In the genomic region with DNA sequence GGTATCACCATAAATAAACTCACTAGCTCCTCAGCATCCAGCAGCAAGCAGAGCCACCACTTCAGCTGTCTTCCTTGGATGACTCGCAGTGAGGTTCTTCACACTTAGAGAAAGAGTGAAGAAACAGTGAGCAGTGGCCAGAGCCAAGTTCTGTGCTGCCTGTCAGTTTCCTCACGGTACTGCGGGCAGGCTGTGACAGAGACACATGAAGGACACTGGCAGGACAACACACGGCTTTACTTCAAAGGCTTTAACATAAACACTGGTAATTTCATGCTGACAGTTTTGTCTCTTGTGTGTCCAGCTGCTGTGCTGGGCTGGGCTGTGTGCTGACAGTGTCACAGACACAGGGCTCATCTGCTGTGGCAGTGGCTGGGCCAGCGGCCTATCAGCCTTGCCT, we compare ENCODE assay signal across 19 mouse cellular contexts. TPM values are rescaled to one million over a fixed set of nuclear protein-coding genes. Genes with fewer than 3 reads are reported as not detected.
DNase-seq lines count a peak whose midpoint lies in the region; ATAC-seq lines count a peak whose summit lies in the region.
"Had no signal": no experiment of that assay in that cellular context is flagged by ENCODE, and none has a peak within 500 bp of the region (broad histone marks: within the 10 kb centered on the region; RNA-seq: fewer than 3 reads in every experiment).

No protein-coding gene starts in this region.

- peak; percentile 42; the same call in 1 of the 2 replicates for ATAC-seq in kidney, embryonic 16.5 days (ENCODE audit: low FRiP score, low TSS enrichment)
- peak; percentile 13; the same call in 1 of the 2 replicates for ATAC-seq in midbrain, embryonic 13.5 days
- ATAC-seq in midbrain, embryonic 16.5 days = no peak
- no peak for ATAC-seq in CD4-positive, CD25-positive, alpha-beta regulatory T cell, adult 4 months
- ATAC-seq: forebrain, embryonic 16.5 days had no signal

- H3K9me3 ChIP-seq in kidney, embryonic 16.5 days (ENCODE audit: low read length) = no peaks in the 10 kb centered on the region
- H3K9me3 ChIP-seq in midbrain, embryonic 13.5 days = no peaks in the 10 kb centered on the region
- no peaks in the 10 kb centered on the region for H3K9me3 ChIP-seq in midbrain, embryonic 16.5 days (replicated peaks; ENCODE audit: control insufficient read depth, low read length, poor library complexity, severe bottlenecking)
- H3K9me3 ChIP-seq: heart, embryonic 15.5 days; hindbrain, embryonic 10.5 days; limb, embryonic 15.5 days; midbrain, embryonic 10.5 days had no signal

- peaks cover 21% of the 10 kb centered on the region for H3K36me3 ChIP-seq in kidney, embryonic 16.5 days (ENCODE audit: insufficient read depth, low read length)
- H3K36me3 ChIP-seq in midbrain, embryonic 13.5 days = peaks cover 44% of the 10 kb centered on the region
- peaks cover 19% of the 10 kb centered on the region for H3K36me3 ChIP-seq in midbrain, embryonic 16.5 days (ENCODE audit: control insufficient read depth, insufficient read depth, low read length)

- H3K27ac ChIP-seq in kidney, embryonic 16.5 days (ENCODE audit: low read length) = no peak overlapping the region
- H3K27ac ChIP-seq in midbrain, embryonic 13.5 days = no peak overlapping the region
- no peak overlapping the region for H3K27ac ChIP-seq in midbrain, embryonic 16.5 days (ENCODE audit: low read length)
- H3K27ac ChIP-seq: heart, embryonic 15.5 days; hindbrain, embryonic 10.5 days; limb, embryonic 15.5 days; liver, embryonic 14.5 days; midbrain, embryonic 10.5 days; stomach, postnatal 0 days had no signal

- no peaks in the 10 kb centered on the region for H3K4me1 ChIP-seq in kidney, embryonic 16.5 days (ENCODE audit: insufficient read depth, low read length)
- peaks cover 2% of the 10 kb centered on the region for H3K4me1 ChIP-seq in midbrain, embryonic 13.5 days (replicated peaks)
- H3K4me1 ChIP-seq in midbrain, embryonic 16.5 days (ENCODE audit: control insufficient read depth, insufficient read depth, low read length) = no peaks in the 10 kb centered on the region
- H3K4me1 ChIP-seq: heart, embryonic 15.5 days; hindbrain, embryonic 10.5 days; limb, embryonic 15.5 days had no signal

- no peak overlapping the region for H3K4me3 ChIP-seq in kidney, embryonic 16.5 days (ENCODE audit: low read length)
- no peak overlapping the region for H3K4me3 ChIP-seq in midbrain, embryonic 13.5 days (replicated peaks)
- no peak overlapping the region for H3K4me3 ChIP-seq in midbrain, embryonic 16.5 days (ENCODE audit: low read depth, low read length)
- H3K4me3 ChIP-seq: heart, embryonic 15.5 days; hindbrain, embryonic 10.5 days; limb, embryonic 15.5 days; midbrain, embryonic 10.5 days had no signal

- 57% methylated on average over 5 of the region's 5 CpGs for WGBS in kidney, embryonic 16.5 days
- WGBS in midbrain, embryonic 13.5 days = 79% methylated on average over 5 of the region's 5 CpGs
- 65% methylated on average over 5 of the region's 5 CpGs for WGBS in midbrain, embryonic 16.5 days

- peak; percentile 66 for DNase-seq in heart, adult 11 months
- no peak for DNase-seq in heart, adult 9 months (ENCODE audit: low spot score in 2 of 2)
- no peak for DNase-seq in kidney, adult 8-10 months
- DNase-seq: adrenal gland, postnatal 25 days; cerebellum, adult 9-10 months; kidney, adult 2 months; kidney, postnatal 14 days; left cerebral cortex, postnatal 4 days had no signal

- no peaks in the 10 kb centered on the region for H3K27me3 ChIP-seq in kidney, embryonic 16.5 days (ENCODE audit: insufficient read depth, low read length)
- no peaks in the 10 kb centered on the region for H3K27me3 ChIP-seq in midbrain, embryonic 13.5 days
- H3K27me3 ChIP-seq in midbrain, embryonic 16.5 days (ENCODE audit: control insufficient read depth, insufficient read depth, low read depth, low read length) = no peaks in the 10 kb centered on the region
- H3K27me3 ChIP-seq: heart, embryonic 15.5 days; limb, embryonic 15.5 days had no signal

- H3K9ac ChIP-seq in kidney, embryonic 16.5 days (replicated peaks; ENCODE audit: low read length) = no peak overlapping the region
- no peak overlapping the region for H3K9ac ChIP-seq in midbrain, embryonic 13.5 days (replicated peaks)
- H3K9ac ChIP-seq in midbrain, embryonic 16.5 days (ENCODE audit: low read depth, low read length) = no peak overlapping the region
- H3K9ac ChIP-seq: heart, embryonic 15.5 days; limb, embryonic 15.5 days; liver, embryonic 14.5 days had no signal

- H3K4me2 ChIP-seq in kidney, embryonic 16.5 days (replicated peaks; ENCODE audit: low read depth, low read length) = no peak overlapping the region
- H3K4me2 ChIP-seq in midbrain, embryonic 13.5 days (replicated peaks) = no peak overlapping the region
- no peak overlapping the region for H3K4me2 ChIP-seq in midbrain, embryonic 16.5 days (ENCODE audit: low read length)
- H3K4me2 ChIP-seq: heart, embryonic 15.5 days; limb, embryonic 15.5 days had no signal

RNA-seq across cellular contexts. Expression of gene Stard3nl, which starts 37.6 kb away (rescaled TPM):
- polyA plus RNA-seq in kidney, embryonic 16.5 days (2015; fragmentation: Nextera tagmentation; extraction: Ambion mirVana) = 105 and 109 TPM in 2 replicates
- polyA plus RNA-seq in midbrain, embryonic 13.5 days (2015; fragmentation: Nextera tagmentation; extraction: Ambion mirVana) = 177 and 181 TPM in 2 replicates
- 223 and 230 TPM in 2 replicates for polyA plus RNA-seq in midbrain, embryonic 16.5 days (2015; fragmentation: Nextera tagmentation; extraction: Ambion mirVana)
- polyA plus RNA-seq in CD4-positive, CD25-positive, alpha-beta regulatory T cell, adult 4 months (2017; shearing (Covaris generic)) = 10 to 100 TPM; 47.3 to 47.9 TPM

Comparison
In these comparisons a context has a peak if more than half of its experiments do, and no peak if none do; other contexts are left out.
1. ATAC-seq: peak in kidney, embryonic 16.5 days (single experiment) and midbrain, embryonic 13.5 days (single experiment); none in midbrain, embryonic 16.5 days (single experiment) and CD4-positive, CD25-positive, alpha-beta regulatory T cell, adult 4 months (single experiment).